Mouse (Mus musculus) left cerebral cortex, adult 2 months (tissue): ENCODE data around the gene Nmnat2. TPM values are rescaled to one million over a fixed set of nuclear protein-coding genes. Genes with fewer than 3 reads are reported as not detected.
"Not testable (repeated sequence)": the region's sequence is repeated elsewhere in the genome, so short reads cannot be mapped to it uniquely, and the experiment has no call there.

ENCODE experiments used
- DNase-seq, 2 experiments: peaks; one replicate each; pipeline ENCODE4 v3.0.0; 2021 to 2022; ENCODE audit warnings: low spot score in 2 of 2, mixed read lengths in 1 of 2; ENCODE audit errors: extremely low spot score in 1 of 2
- H3K27ac ChIP-seq: fragments of 200-600 bp; 2 replicates; pipeline ENCODE4 v1.8.1; 2022
- H3K4me3 ChIP-seq: fragments of 200-600 bp; 2 replicates; pipeline ENCODE4 v1.8.1; 2022
- CTCF ChIP-seq: fragments of 200-600 bp; IDR thresholded peaks from 2 replicates; pipeline ENCODE4 v1.8.1; 2022; ENCODE audit warnings: antibody characterized with exemption, mild to moderate bottlenecking, moderate library complexity
- intact Hi-C: fragments of 180-260 bp; cut with DNase I; formaldehyde crosslinking; loops from one replicate; pipeline ENCODE4 v1.15.1; 2025
- total RNA-seq, 2 experiments: library from RNA; stranded (reverse); gene quantifications; 2 replicates each; pipeline ENCODE4 v1.2.3; 2021

The Nmnat2 gene
- total RNA-seq, 2 experiments from 2014 or later: 167 to 171 TPM

- Histone ChIP-seq H3K4me3 (no peak overlapping the region), H3K27ac (no peak overlapping the region)
- TF ChIP-seq CTCF: no peak
- DNase-seq: no peak
- intact Hi-C loops: no loop called here
Measured at GRCm38 (mm10) chr1:153071563-153071962, 116.8 kb downstream of the Nmnat2 start.

- intact Hi-C loops: no loop called here
- TF ChIP-seq CTCF: no peak
- Histone ChIP-seq H3K4me3 (no peak overlapping the region), H3K27ac (no peak overlapping the region)
- DNase-seq: no peak
Measured at GRCm38 (mm10) chr1:153071995-153072394, 117.2 kb downstream of the Nmnat2 start.

GRCm38 (mm10) chr1:153072711-153073110, 117.9 kb downstream of the Nmnat2 start:
- Histone ChIP-seq H3K4me3 (no peak overlapping the region), H3K27ac (no peak overlapping the region)
- no peak for DNase-seq
- no peak for TF ChIP-seq CTCF
- intact Hi-C loops: no loop called here

GRCm38 (mm10) chr1:153073441-153073840, 118.6 kb downstream of the Nmnat2 start:
- Histone ChIP-seq H3K27ac (no peak overlapping the region), H3K4me3 (no peak overlapping the region)
- intact Hi-C loops: no loop called here
- no peak for TF ChIP-seq CTCF
- DNase-seq: no peak

- TF ChIP-seq CTCF: no peak
- no peak overlapping the region for H3K27ac ChIP-seq
- DNase-seq: no peak
Measured at GRCm38 (mm10) chr1:153075087-153075736, 120.4 kb downstream of the Nmnat2 start.

GRCm38 (mm10) chr1:153075955-153076354, 121.2 kb downstream of the Nmnat2 start:
- intact Hi-C loops: no loop called here
- TF ChIP-seq CTCF: no peak

More at GRCm38 (mm10) chr1:153075087-153075736, 120.4 kb downstream of the Nmnat2 start:
- no peak overlapping the region for H3K4me3 ChIP-seq
- intact Hi-C loops: no loop called here

GRCm38 (mm10) chr1:153083233-153083632, 128.4 kb downstream of the Nmnat2 start:
- H3K27ac ChIP-seq, intact Hi-C loops, H3K4me3 ChIP-seq, DNase-seq: not testable (repeated sequence)

More at GRCm38 (mm10) chr1:153075955-153076354, 121.2 kb downstream of the Nmnat2 start:
- no peak for DNase-seq
- Histone ChIP-seq H3K4me3 (no peak overlapping the region), H3K27ac (no peak overlapping the region)

- no peak for TF ChIP-seq CTCF
- Histone ChIP-seq H3K4me3 (no peak overlapping the region), H3K27ac (no peak overlapping the region)
- DNase-seq: no peak
- intact Hi-C loops: no loop called here
Measured at GRCm38 (mm10) chr1:153084191-153084590, 129.4 kb downstream of the Nmnat2 start.

- intact Hi-C loops: no loop called here
- no peak overlapping the region for H3K4me3 ChIP-seq
- no peak for TF ChIP-seq CTCF
- no peak overlapping the region for H3K27ac ChIP-seq
- DNase-seq: no peak
Measured at GRCm38 (mm10) chr1:153085198-153085597, 130.4 kb downstream of the Nmnat2 start.

- intact Hi-C loops: no loop called here
- TF ChIP-seq CTCF: no peak
- no peak for DNase-seq
- Histone ChIP-seq H3K27ac (no peak overlapping the region), H3K4me3 (no peak overlapping the region)
Measured at GRCm38 (mm10) chr1:153087771-153088170, 133.0 kb downstream of the Nmnat2 start.

GRCm38 (mm10) chr1:153090081-153090480, 135.3 kb downstream of the Nmnat2 start:
- intact Hi-C loops: loop anchor here (5.0 kb wide), 3 partner anchors 138 to 313 kb away; partner anchors contain the start of genes Nmnat2 and Smg7
- no peak for DNase-seq
- Histone ChIP-seq H3K4me3 (no peak overlapping the region), H3K27ac (no peak overlapping the region)
- peak; percentile 20 for TF ChIP-seq CTCF

- intact Hi-C loops: loop anchor here (5.0 kb wide), 3 partner anchors 139 to 314 kb away; partner anchors contain the start of genes Nmnat2 and Smg7
- no peak for TF ChIP-seq CTCF
- no peak for DNase-seq
- H3K4me3 ChIP-seq: no peak overlapping the region
- no peak overlapping the region for H3K27ac ChIP-seq
Measured at GRCm38 (mm10) chr1:153090807-153091206, 136.0 kb downstream of the Nmnat2 start.
